Mouse (Mus musculus) MEL (cell line): Measurements from ENCODE around the gene Rag2. TPM values are rescaled to one million over a fixed set of nuclear protein-coding genes. Genes with fewer than 3 reads are reported as not detected.

Experiments used
- DNase-seq: peaks from one replicate; pipeline ENCODE4 v3.0.0; 2011; ENCODE audit warnings: low read depth, low spot score
- H3K27ac ChIP-seq: 2 replicates; pipeline ENCODE4 v1.5.1; 2012; ENCODE audit warnings: low read depth, mild to moderate bottlenecking, control low read depth, low read length, moderate library complexity; ENCODE audit not compliant: control insufficient read depth
- H3K27me3 ChIP-seq, 2 experiments: fragments of 150-350 bp in 1 of 2; sonication (generic) in 1 of 2; 2 replicates each; pipeline ENCODE4 v1.6.1; 2012; ENCODE audit warnings: low read length in 2 of 2, mild to moderate bottlenecking in 2 of 2, improper control_type of control experiment in 1 of 2, moderate library complexity in 1 of 2; ENCODE audit not compliant: insufficient read depth in 2 of 2, control insufficient read depth in 1 of 2
- H3K36me3 ChIP-seq, 2 experiments: 2 replicates each; pipeline ENCODE4 v1.6.1; 2012 to 2014; ENCODE audit warnings: low read length in 2 of 2, improper control_type of control experiment in 1 of 2, inconsistent platforms in 1 of 2, mild to moderate bottlenecking in 1 of 2; ENCODE audit not compliant: insufficient read depth in 2 of 2, control insufficient read depth in 1 of 2
- H3K4me1 ChIP-seq, 2 experiments: fragments of 150-350 bp in 1 of 2; sonication (generic) in 1 of 2; 2 replicates each; pipeline ENCODE4 v1.6.1; 2012; ENCODE audit warnings: low read length in 2 of 2, improper control_type of control experiment in 1 of 2, mild to moderate bottlenecking in 1 of 2; ENCODE audit not compliant: insufficient read depth in 2 of 2, control insufficient read depth in 1 of 2
- H3K4me3 ChIP-seq, 2 experiments: fragments of 150-350 bp in 1 of 2; sonication (generic) in 1 of 2; 2 replicates each; pipeline ENCODE4 v1.5.1; 2012; ENCODE audit warnings: low read depth in 2 of 2, low read length in 2 of 2, mild to moderate bottlenecking in 2 of 2, moderate library complexity in 2 of 2, control low read depth in 1 of 2, improper control_type of control experiment in 1 of 2; ENCODE audit not compliant: control insufficient read depth in 1 of 2, insufficient read depth in 1 of 2
- H3K79me2 ChIP-seq: 2 replicates; pipeline ENCODE4 v1.6.1; 2012; ENCODE audit warnings: mild to moderate bottlenecking, low read length, moderate library complexity; ENCODE audit not compliant: control insufficient read depth, poor library complexity, insufficient read depth
- H3K9ac ChIP-seq: 2 replicates; pipeline ENCODE4 v1.6.1; 2012; ENCODE audit warnings: low read depth, mild to moderate bottlenecking, control low read depth, low read length, moderate library complexity; ENCODE audit not compliant: control insufficient read depth, poor library complexity, severe bottlenecking
- H3K9me3 ChIP-seq: fragments of 150-350 bp; sonication (generic); replicated peaks from 2 replicates; pipeline ENCODE4 v1.6.1; 2012; ENCODE audit warnings: mild to moderate bottlenecking, low read length, improper control_type of control experiment, moderate library complexity; ENCODE audit not compliant: insufficient read depth
- CHD1 ChIP-seq: IDR thresholded peaks from 2 replicates; pipeline ENCODE4 v1.6.1; 2012; ENCODE audit warnings: low read depth, mild to moderate bottlenecking, inconsistent platforms, low read length, improper control_type of control experiment
- CHD2 ChIP-seq: IDR thresholded peaks from 2 replicates; pipeline ENCODE4 v1.6.1; 2011; ENCODE audit warnings: low read length, improper control_type of control experiment
- EP300 ChIP-seq, 2 experiments: IDR thresholded peaks; 2 replicates each; pipeline ENCODE4 v1.6.1; 2011; ENCODE audit warnings: improper control_type of control experiment in 2 of 2, low read length in 2 of 2, low read depth in 1 of 2, mild to moderate bottlenecking in 1 of 2
- GABPA ChIP-seq: IDR thresholded peaks from 2 replicates; pipeline ENCODE4 v1.6.1; 2012; ENCODE audit warnings: low read depth, mild to moderate bottlenecking, inconsistent platforms, low read length, improper control_type of control experiment, moderate library complexity
- HCFC1 ChIP-seq: IDR thresholded peaks from 2 replicates; pipeline ENCODE4 v1.6.1; 2012; ENCODE audit warnings: low read depth, mild to moderate bottlenecking, inconsistent platforms, low read length, improper control_type of control experiment, moderate library complexity
- JUND ChIP-seq: IDR thresholded peaks from 2 replicates; pipeline ENCODE4 v1.6.1; 2011; ENCODE audit warnings: low read depth, mild to moderate bottlenecking, improper control_type of control experiment, low read length
- MAZ ChIP-seq: IDR thresholded peaks from 2 replicates; pipeline ENCODE4 v1.6.1; 2012; ENCODE audit warnings: low read depth, mild to moderate bottlenecking, inconsistent platforms, low read length, improper control_type of control experiment
- MEF2A ChIP-seq: IDR thresholded peaks from 2 replicates; pipeline ENCODE4 v1.6.1; 2014; ENCODE audit warnings: low read depth, mild to moderate bottlenecking, inconsistent platforms, low read length, improper control_type of control experiment; ENCODE audit not compliant: poor library complexity, insufficient replicate concordance, severe bottlenecking; ENCODE audit errors: extremely low read depth
- MYB ChIP-seq: IDR thresholded peaks from 2 replicates; pipeline ENCODE4 v1.6.1; 2011; ENCODE audit warnings: mild to moderate bottlenecking, low read depth, low read length, improper control_type of control experiment
- NELFE ChIP-seq: IDR thresholded peaks from 2 replicates; pipeline ENCODE4 v1.6.1; 2011; ENCODE audit warnings: low read depth, low read length, improper control_type of control experiment
- NRF1 ChIP-seq: IDR thresholded peaks from 2 replicates; pipeline ENCODE4 v1.6.1; 2014; ENCODE audit warnings: low read depth, mild to moderate bottlenecking, inconsistent platforms, low read length, improper control_type of control experiment, moderate library complexity; ENCODE audit not compliant: poor library complexity, insufficient read depth, severe bottlenecking
- RCOR1 ChIP-seq: IDR thresholded peaks from 2 replicates; pipeline ENCODE4 v1.6.1; 2012; ENCODE audit warnings: low read depth, mild to moderate bottlenecking, inconsistent platforms, low read length, improper control_type of control experiment
- SIN3A ChIP-seq: IDR thresholded peaks from 2 replicates; pipeline ENCODE4 v1.6.1; 2012; ENCODE audit warnings: low read length, improper control_type of control experiment, inconsistent platforms
- USF2 ChIP-seq, 2 experiments: IDR thresholded peaks; 2 replicates each; pipeline ENCODE4 v1.6.1; 2011 to 2012; ENCODE audit warnings: improper control_type of control experiment in 2 of 2, low read length in 2 of 2, borderline replicate concordance in 1 of 2, inconsistent platforms in 1 of 2, low read depth in 1 of 2, mild to moderate bottlenecking in 1 of 2; ENCODE audit not compliant: insufficient read depth in 1 of 2
- ZC3H11A ChIP-seq: IDR thresholded peaks from 2 replicates; pipeline ENCODE4 v1.6.1; 2012; ENCODE audit warnings: low read depth, mild to moderate bottlenecking, inconsistent platforms, low read length, improper control_type of control experiment
- polyA plus RNA-seq, 2 experiments: library from polyadenylated mRNA; stranded (reverse) in 1 of 2; unstranded in 1 of 2; fragments of >175 nt in 1 of 2; fragments of >200 nt in 1 of 2; gene quantifications; 2 replicates each; pipeline versions ENCODE4 v1.2.1 to v1.2.4; 2012; ENCODE audit warnings: low replicate concordance in 2 of 2, low read depth in 1 of 2; ENCODE audit not compliant: insufficient read length in 2 of 2, insufficient read depth in 1 of 2, missing spikeins in 1 of 2
- total RNA-seq: library from RNA; depleted of rRNA; stranded (reverse); fragments of 300-350 nt; gene quantifications from 2 replicates; pipeline ENCODE4 v1.2.3, GENCODE M21; 2012

Gene Rag2
- total and polyA plus RNA-seq, 3 experiments, result not detected

DNA sequence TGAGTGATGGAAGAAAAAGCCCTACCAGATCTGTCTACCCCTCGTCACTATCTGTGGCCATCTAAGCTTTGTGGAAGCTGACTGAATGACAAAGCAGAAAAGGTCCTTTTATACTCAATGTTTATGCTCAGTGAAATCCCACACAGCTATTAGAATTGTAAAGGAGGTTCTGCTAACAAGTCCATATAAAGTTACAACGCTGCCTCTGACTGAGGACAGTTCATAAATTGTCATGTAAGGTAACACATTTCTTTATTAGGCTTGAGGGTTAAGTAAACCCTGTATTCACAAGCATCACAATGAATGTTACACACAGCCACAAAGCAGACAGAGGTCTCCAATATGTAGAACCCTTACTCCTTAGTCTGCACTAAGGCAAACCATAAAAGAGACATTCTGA lies 507 bp upstream of the Rag2 start:
- no peaks in the 10 kb centered on the region for H3K79me2 ChIP-seq
- peaks cover 7 to 15% of the 10 kb centered on the region in 2 experiments for H3K4me1 ChIP-seq
- peaks cover 0 to 20% of the 10 kb centered on the region in 2 experiments; a peak in 2 of 4 replicates for H3K36me3 ChIP-seq
- TF ChIP-seq MYB (no peak), SIN3A (no peak), NELFE (no peak), HCFC1 (no peak), USF2 (IDR thresholded peaks at IDR 0.05; ENCODE audit: borderline replicate concordance in 1 of 2, insufficient read depth in 1 of 2, low read depth in 1 of 2, low read length in 2 of 2) (no peak), CHD1 (no peak), GABPA (no peak), JUND (no peak), RCOR1 (no peak), ZC3H11A (no peak), EP300 (IDR thresholded peaks at IDR 0.05; ENCODE audit: low read depth in 1 of 2, low read length in 2 of 2) (no peak), MEF2A (no peak), NRF1 (no peak), CHD2 (no peak)
- no peak overlapping the region for H3K9ac ChIP-seq
- no peaks in the 10 kb centered on the region for H3K27me3 ChIP-seq
- no peaks in the 10 kb centered on the region for H3K9me3 ChIP-seq
- no peak overlapping the region for H3K27ac ChIP-seq
- H3K4me3 ChIP-seq, result no peak overlapping the region
- DNase-seq, result peak; percentile 16

DNA sequence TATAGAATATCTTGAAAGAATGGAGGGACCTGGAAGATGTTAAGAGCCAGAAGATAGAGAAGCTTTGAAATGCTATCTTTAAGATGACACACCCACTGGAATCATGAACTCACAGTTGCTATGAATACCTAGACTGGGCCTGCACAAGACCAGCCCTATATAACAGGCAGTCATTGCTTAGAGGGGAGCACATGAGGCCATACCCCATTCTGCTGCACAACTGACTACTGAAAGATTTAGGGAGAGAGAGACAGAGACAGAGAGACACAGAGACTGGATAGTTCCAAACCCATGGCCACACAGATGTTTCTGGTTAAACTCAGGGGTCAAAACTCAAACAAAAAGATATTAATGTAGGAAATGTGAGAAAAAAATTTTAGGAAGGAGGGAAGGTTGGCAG lies 2.7 kb downstream of the Rag2 start:
- H3K9ac ChIP-seq, result no peak overlapping the region
- H3K36me3 ChIP-seq, result peaks cover 0 to 10% of the 10 kb centered on the region in 2 experiments; a peak in 2 of 4 replicates
- H3K9me3 ChIP-seq, result no peaks in the 10 kb centered on the region
- no peaks in the 10 kb centered on the region for H3K27me3 ChIP-seq
- H3K4me1 ChIP-seq, result peaks cover 2 to 7% of the 10 kb centered on the region in 2 experiments; a peak in 3 of 4 replicates
- no peak overlapping the region for H3K27ac ChIP-seq
- no peak for DNase-seq
- TF ChIP-seq NELFE (no peak), MAZ (no peak)
- no peaks in the 10 kb centered on the region for H3K79me2 ChIP-seq
- H3K4me3 ChIP-seq, result no peak overlapping the region
